Mouse (Mus musculus) layer of hippocampus, adult 18-20 months (tissue): ENCODE measurements at regions not wholly inside any gene's neighbourhood (a gene's known extent, or its start where the extent isn't known, plus 50 kb on each side); places are given as distances from the start of the nearest gene placed in this dataset.
A peak's percentile ranks its signal among the peaks of the same experiment; 100 is the strongest.

Experiments
- DNase-seq, 2 experiments: peaks; one replicate each; pipeline ENCODE4 v3.0.0; 2022; ENCODE audit warnings: low spot score in 2 of 2

GRCm38 (mm10) chr13:101625922-101626321 is 142.1 kb downstream of the Pik3r1 start:
- DNase-seq, result no peak

GRCm38 (mm10) chr13:101624179-101624581 is 143.8 kb downstream of the Pik3r1 start:
- no peak for DNase-seq

- no peak for DNase-seq
Measured at GRCm38 (mm10) chr13:101622649-101623048, 145.4 kb downstream of the Pik3r1 start.

- no peak for DNase-seq
Measured at GRCm38 (mm10) chr13:101620660-101621059, 147.4 kb downstream of the Pik3r1 start.

DNA sequence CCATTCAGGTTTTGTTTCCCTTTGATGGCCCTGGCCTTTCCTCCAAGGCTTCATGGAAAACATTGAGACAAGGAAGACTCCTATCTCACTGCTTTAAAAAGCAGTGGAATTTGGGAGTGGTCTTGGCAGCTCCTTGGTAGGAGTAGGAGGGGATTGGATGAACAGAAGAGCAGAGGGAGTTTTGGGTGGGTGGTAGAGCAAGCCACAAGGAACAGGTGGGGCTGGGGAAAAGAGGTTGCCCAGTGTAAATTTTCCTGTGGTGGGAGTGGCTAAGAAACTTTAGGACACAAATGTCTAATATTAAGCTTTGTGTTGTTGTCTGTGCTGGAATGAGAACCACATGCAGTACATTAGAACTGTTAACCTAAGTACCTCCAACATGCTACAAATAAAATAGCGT is 148.9 kb downstream of the Pik3r1 start:
- DNase-seq, result no peak

DNA sequence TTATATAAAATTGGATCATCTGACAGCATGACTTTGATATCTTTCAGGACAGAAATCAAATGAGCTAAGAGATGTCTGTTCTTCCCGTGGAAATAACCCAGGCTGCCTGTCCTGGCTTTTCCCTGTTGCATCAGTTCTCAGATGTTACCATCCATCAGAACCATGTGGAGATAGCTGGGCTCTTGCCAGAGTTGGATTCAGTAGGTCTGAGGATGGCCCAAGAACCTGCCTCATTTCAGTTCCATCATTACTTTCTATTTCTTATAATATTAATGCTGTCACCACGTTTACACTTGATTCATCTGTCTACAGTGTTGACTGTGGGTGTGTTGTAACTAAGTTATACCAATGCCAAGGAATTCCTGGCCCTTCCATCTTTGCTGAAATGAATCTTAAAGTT is 155.2 kb downstream of the Pik3r1 start:
- no peak for DNase-seq

DNA sequence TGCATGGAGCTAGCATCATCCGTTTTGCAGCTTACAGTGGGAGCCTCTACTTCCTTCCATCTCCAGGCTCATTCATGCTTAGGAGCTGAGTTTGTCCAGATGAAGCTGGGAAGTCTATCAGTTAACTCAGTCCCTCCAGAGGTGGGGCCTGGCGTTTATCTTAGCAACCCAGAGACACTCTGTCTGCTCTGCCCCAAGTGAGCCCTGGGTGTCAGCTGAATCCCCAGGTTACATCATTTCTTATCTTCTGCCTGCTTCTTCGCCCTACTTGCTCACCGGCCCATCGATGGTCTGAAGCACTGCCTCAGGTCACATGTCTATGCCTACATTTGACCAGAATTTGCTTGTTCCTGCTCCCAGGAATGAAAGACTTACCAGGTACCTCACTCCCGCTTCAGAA is 156.3 kb downstream of the Pik3r1 start:
- DNase-seq, result no peak

- DNase-seq, result peak; percentile 9 to 23
Measured at GRCm38 (mm10) chr13:101606184-101606730, 161.8 kb downstream of the Pik3r1 start.

DNA sequence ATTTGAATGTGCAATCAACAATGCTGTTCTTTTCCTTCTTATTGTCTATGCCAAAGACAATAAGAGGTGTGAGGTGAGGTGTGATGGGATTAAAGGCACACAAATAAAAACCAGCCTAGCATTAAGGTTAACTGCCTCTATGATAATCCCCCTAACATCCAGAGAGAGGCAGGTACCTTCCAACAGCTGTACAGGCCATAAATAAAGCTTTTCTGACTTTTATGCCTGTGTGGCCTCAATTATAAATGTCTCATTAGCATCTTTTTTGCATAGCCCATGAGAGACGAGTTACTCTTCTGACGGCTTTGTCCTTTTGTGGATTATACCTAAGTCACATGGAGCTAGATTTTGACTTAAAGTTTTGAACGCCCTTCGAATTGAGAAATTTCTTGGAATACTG is 162.3 kb downstream of the Pik3r1 start:
- no peak for DNase-seq

DNA sequence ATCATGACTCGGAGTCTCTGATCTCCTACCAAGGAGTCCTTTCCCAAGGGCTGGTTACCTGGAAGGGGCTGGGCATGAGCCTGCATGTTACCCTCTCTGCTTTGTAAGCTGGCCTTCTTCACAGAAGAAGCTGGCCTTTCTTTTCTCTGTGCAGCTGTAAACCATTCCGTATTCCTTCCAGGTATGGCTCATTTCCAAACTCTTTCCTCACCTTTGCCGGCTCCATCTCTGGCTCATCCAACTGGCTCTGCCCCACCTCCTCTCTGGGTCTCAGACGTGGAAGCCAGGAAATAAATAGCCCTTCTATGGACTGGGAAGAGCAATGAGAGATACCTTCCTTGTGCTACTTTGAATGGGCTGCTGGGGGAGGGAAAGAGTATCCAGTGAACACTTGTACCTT is 163.0 kb downstream of the Pik3r1 start:
- no peak for DNase-seq

- DNase-seq, result no peak
Measured at GRCm38 (mm10) chr13:101598126-101598485, 169.9 kb downstream of the Pik3r1 start.

DNA sequence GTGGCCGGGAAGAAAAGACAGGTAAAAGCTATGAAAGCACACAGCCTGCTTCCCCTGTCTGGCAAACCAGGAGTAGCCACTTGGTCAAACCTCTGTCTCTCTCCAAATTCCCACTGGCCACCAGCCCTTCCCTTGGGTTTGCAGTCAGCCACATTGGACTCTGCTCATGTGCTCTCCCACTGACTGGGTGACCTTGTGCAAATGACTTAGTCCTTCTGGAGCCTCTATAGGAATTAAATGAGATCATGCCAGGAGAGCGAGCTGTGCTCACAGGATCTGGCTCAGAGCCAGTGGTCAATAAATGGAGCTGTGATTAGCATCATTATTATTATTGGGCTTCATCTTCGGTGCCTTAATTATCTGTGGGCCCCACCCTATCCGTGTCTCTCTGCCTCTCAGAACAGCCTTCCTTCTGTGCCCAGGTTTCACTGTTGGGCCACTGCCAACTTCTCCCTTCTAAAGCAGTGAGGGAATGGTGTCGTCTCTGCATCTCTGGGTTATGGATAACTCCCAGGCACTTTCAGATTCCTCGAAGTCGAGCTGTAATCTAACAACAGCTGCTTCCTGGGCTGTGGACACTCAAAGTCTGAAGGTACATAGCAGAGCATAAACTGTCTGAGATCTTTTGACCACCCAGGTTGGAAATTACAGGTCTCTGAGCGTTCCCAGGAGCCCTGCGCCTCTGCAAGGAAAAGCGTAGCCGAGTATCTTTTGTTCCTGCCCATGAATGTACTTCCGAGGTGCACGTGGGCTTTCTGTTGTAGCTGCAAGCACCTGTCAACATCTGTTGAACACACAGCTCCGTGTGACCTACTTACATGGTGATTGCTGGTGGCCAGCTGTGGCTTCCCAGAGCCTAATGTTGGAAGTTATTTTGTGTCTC is 170.5 kb downstream of the Pik3r1 start:
- DNase-seq, result no peak

GRCm38 (mm10) chr13:101594511-101595175 is 173.4 kb downstream of the Pik3r1 start:
- no peak for DNase-seq

DNA sequence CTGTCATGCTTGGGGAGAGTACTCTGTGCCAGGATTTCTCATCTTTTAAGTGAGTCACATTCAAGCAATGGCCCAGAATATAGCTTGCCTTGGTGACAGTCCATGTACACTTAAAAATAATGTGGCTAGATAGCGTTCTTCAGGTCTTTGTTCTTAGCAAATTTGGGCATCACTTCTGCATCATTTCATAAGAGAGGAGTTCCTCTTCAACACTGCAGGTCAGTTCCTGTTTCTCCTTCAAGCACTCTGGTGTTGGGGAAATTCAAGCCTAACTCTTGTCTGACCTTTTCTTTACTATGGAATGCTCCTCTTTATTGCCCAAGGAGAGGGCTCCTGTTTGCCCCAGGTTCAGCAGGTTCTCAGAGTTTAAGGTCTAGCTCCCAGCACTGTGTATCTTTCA is 175.7 kb downstream of the Pik3r1 start:
- DNase-seq, result no peak

DNA sequence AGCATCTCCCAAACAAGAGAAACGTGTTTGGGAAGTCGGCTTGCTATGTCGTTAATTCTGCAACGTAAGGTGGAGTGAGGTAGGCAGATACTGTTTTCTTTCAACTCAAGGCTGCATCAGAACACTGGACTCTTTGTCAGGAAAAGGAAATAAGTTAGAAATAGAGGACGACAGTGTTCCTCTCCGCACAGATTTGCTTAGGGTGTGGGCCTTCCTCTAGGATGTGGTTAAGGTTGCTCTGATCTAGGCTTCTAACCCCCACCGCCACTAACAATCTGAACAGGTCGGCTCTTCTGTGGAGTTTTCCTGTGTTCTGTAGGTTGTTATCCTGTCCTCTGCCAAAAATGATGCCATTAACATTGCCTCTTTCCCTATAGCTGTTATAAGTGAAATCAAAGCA is 179.1 kb downstream of the Pik3r1 start:
- no peak for DNase-seq

- DNase-seq, result no peak
Measured at GRCm38 (mm10) chr13:101586787-101587186, 181.2 kb downstream of the Pik3r1 start.

- DNase-seq, result no peak
Measured at GRCm38 (mm10) chr13:101576481-101576880, 191.5 kb downstream of the Pik3r1 start.

- DNase-seq, result no peak
Measured at GRCm38 (mm10) chr13:101572809-101573590, 195.0 kb downstream of the Pik3r1 start.

DNA sequence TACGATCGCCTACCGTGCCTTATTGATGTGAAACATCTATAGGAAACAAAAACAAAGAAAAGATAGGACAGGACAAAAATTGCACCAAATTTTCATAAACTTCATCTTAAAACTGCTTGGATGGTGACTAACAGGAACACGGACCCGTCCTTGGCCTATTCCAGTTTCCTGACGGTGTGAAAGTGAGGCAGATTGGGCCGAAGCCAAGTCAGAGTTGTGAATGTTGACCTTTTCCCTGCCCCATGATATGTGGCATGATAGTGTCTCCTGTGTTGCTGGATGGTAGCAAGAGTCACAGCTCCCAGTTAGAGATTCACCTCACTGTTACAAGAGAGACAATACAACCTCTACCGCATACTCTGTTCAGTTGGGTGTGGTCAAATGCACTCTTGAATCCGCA is 195.8 kb downstream of the Pik3r1 start:
- no peak for DNase-seq

- DNase-seq, result no peak
Measured at GRCm38 (mm10) chr13:101570034-101570433, 198.0 kb downstream of the Pik3r1 start.

DNA sequence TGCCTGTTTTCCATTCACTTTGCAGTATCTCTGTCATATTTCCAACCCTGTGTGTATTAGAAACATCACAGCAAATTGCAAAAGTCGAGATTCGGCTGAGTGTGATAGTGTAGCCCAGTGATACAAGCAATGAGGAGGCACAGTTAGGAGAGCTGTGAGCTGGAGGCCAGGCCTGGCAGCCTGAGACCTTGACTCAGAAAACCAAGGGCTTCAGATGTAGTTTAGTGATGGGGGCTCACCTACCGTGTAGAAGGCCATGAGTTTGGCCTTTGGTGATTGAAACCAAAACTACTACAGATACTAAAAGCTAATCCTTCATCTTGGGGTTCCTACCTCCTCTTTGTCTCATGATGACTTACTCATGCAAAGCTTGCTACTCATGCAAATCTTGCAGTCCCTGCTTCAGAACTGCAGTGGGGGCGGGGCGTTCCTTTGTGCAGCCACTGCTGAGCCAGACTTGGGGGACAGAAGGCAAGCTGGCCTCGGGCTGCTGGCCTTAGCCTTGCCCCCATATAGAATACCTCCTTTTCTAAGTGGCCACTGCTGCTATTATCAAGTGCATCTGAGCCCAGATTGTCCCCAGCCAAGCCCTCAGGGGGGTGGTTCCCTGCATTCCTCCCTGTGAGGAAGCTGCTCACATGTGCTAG is 198.9 kb downstream of the Pik3r1 start:
- DNase-seq, result no peak
